In genomic region chr6:124661995-124662394, GRCm38 (mm10) we compare ENCODE assay signal across 8 mouse cellular contexts. TPM values are rescaled to one million over a fixed set of nuclear protein-coding genes. Genes with fewer than 3 reads are reported as not detected.
A peak's percentile ranks its signal among the peaks of the same experiment; 100 is the strongest.
DNase-seq lines count a peak whose midpoint lies in the region; ATAC-seq and TF ChIP-seq lines count a peak whose summit lies in the region.

No protein-coding gene starts in this region.

- intact Hi-C loops in heart, postnatal 10 days (cut with DNase I): loop anchor here (2.0 to 5.0 kb wide), 4 partner anchors 31 to 95 kb away; partner anchors contain the start of genes Atn1, Gm45234 and Grcc10

- peak overlapping the region; percentile 87 for H3K4me2 ChIP-seq in heart, embryonic 13.5 days
- H3K4me2 ChIP-seq in forebrain, postnatal 0 days (ENCODE audit: low read depth): peak overlapping the region; percentile 64

- WGBS in heart, embryonic 13.5 days: 31% methylated on average over 6 of the region's 6 CpGs
- 19% methylated on average over 6 of the region's 6 CpGs for WGBS in forebrain, postnatal 0 days
- 28% methylated on average over 5 of the region's 6 CpGs for WGBS in macrophage (ENCODE audit: missing documents)

- TF ChIP-seq EP300 in ES-Bruce4 (IDR thresholded peaks at IDR 0.05; ENCODE audit: insufficient read depth, low read depth, low read length): no peak

- H3K4me3 ChIP-seq in heart, embryonic 13.5 days: peak overlapping the region; percentile 82
- H3K4me3 ChIP-seq in ES-Bruce4 (ENCODE audit: low read depth, low read length) (peak overlapping the region; percentile 75), macrophage (ENCODE audit: inconsistent target) (peak overlapping the region; percentile 47)
- peak overlapping the region; percentile 48 for H3K4me3 ChIP-seq in forebrain, postnatal 0 days (ENCODE audit: low read depth, low read length)

- H3K9ac ChIP-seq in heart, embryonic 13.5 days: peak overlapping the region; percentile 81
- peak overlapping the region; percentile 46 for H3K9ac ChIP-seq in ES-Bruce4 (ENCODE audit: low read depth, poor library complexity, severe bottlenecking)
- H3K9ac ChIP-seq in forebrain, postnatal 0 days: peak overlapping the region; percentile 47

- H3K36me3 ChIP-seq in heart, embryonic 13.5 days: peaks cover 5% of the 10 kb centered on the region
- H3K36me3 ChIP-seq in ES-Bruce4 (ENCODE audit: control insufficient read depth, insufficient read depth, low read length, poor library complexity, severe bottlenecking): no peaks in the 10 kb centered on the region
- H3K36me3 ChIP-seq in forebrain, postnatal 0 days (ENCODE audit: insufficient read depth): no peaks in the 10 kb centered on the region
- H3K36me3 ChIP-seq in macrophage (ENCODE audit: inconsistent target): no peaks in the 10 kb centered on the region

- H3K9me3 ChIP-seq in heart, embryonic 13.5 days: no peaks in the 10 kb centered on the region
- no peaks in the 10 kb centered on the region for H3K9me3 ChIP-seq in ES-Bruce4 (replicated peaks; ENCODE audit: control insufficient read depth, insufficient read depth, low read length, poor library complexity, severe bottlenecking)
- H3K9me3 ChIP-seq in forebrain, postnatal 0 days (ENCODE audit: low read length): no peaks in the 10 kb centered on the region

- no peak for TF ChIP-seq CTCF in ES-Bruce4 (IDR thresholded peaks at IDR 0.05; ENCODE audit: low read depth, low read length)
- TF ChIP-seq CTCF in forebrain, postnatal 0 days (IDR thresholded peaks at IDR 0.05; ENCODE audit: low read depth): no peak

- peaks cover 12% of the 10 kb centered on the region for H3K4me1 ChIP-seq in heart, embryonic 13.5 days
- no peaks in the 10 kb centered on the region for H3K4me1 ChIP-seq in ES-Bruce4 (ENCODE audit: control insufficient read depth, insufficient read depth, low read length)
- H3K4me1 ChIP-seq in forebrain, postnatal 0 days (ENCODE audit: insufficient read depth): 0 out of 2 replicates have a peak, but pooled peaks cover 4% of the 10 kb centered on the region

- ATAC-seq in heart, embryonic 13.5 days (ENCODE audit: extremely low read depth, insufficient number of reproducible peaks, low FRiP score, low TSS enrichment): no peak
- ATAC-seq in forebrain, postnatal 0 days: no peak

- H3K27me3 ChIP-seq in heart, embryonic 13.5 days (replicated peaks): no peaks in the 10 kb centered on the region
- H3K27me3 ChIP-seq in ES-Bruce4 (ENCODE audit: control insufficient read depth, insufficient read depth, low read length, poor library complexity, severe bottlenecking): no peaks in the 10 kb centered on the region
- H3K27me3 ChIP-seq in forebrain, postnatal 0 days (ENCODE audit: insufficient read depth, low read length): no peaks in the 10 kb centered on the region

- TF ChIP-seq POLR2A in ES-Bruce4 (IDR thresholded peaks at IDR 0.05; ENCODE audit: insufficient read depth, low read length): no peak

- no peak for DNase-seq in heart, postnatal 10 days
- no peak for DNase-seq in forebrain, postnatal 0 days
- no peak for DNase-seq in retina, postnatal 1 day
- no peak for DNase-seq in cerebellum, adult 11-12 months
- no peak for DNase-seq in spleen, postnatal 36 days (ENCODE audit: low spot score in 2 of 2)

- H3K27ac ChIP-seq in heart, embryonic 13.5 days (replicated peaks): peak overlapping the region; percentile 86
- peak overlapping the region; percentile 53 for H3K27ac ChIP-seq in ES-Bruce4 (ENCODE audit: insufficient read depth, low read length)
- peak overlapping the region; percentile 62 for H3K27ac ChIP-seq in forebrain, postnatal 0 days (ENCODE audit: low read depth, low read length)
- peak overlapping the region; percentile 91 for H3K27ac ChIP-seq in macrophage

- peaks cover 37% of the 10 kb centered on the region for H3K79me2 ChIP-seq in macrophage (ENCODE audit: inconsistent target)

RNA-seq across cellular contexts. Expression of gene Lpcat3, which starts 0.8 kb away (rescaled TPM):
- polyA plus RNA-seq in heart, embryonic 13.5 days (2015; fragmentation: Nextera tagmentation; extraction: Ambion mirVana): 44.1 and 47.4 TPM in 2 replicates
- 10 to 100 TPM; 56.5 to 68.8 TPM for total RNA-seq in heart, postnatal 10 days (2021)
- polyA plus RNA-seq in ES-Bruce4 (2011; ENCODE audit: insufficient read depth, insufficient read length, low read depth, missing spikeins): 69.3 and 73.8 TPM in 2 replicates
- total RNA-seq in forebrain, postnatal 0 days (2014; rRNA removed): 27.6 and 35.6 TPM in 2 replicates
- polyA plus RNA-seq in forebrain, postnatal 0 days (2015; fragmentation: Nextera tagmentation; extraction: Ambion mirVana): 34.3 and 41.3 TPM in 2 replicates
- 10 to 100 TPM in 24 of 26 experiments, 1 to 10 TPM in 2; 7.3 to 49.7 (median 38.8) TPM for total RNA-seq in macrophage (2018; cell fraction: chromatin; rRNA removed)
- total RNA-seq in macrophage (2018; cell fraction: cytosol; rRNA removed): 10 to 100 TPM; 32.8 to 58.9 (median 44.1) TPM
- 10 to 100 TPM; 23.3 to 80.9 (median 51.6) TPM for total RNA-seq in macrophage (2018; cell fraction: nucleus; rRNA removed)
- polyA plus RNA-seq in macrophage (2018): 42.1 to 61.4 TPM (median 45.7 TPM) in 3 replicates

RNA-seq across cellular contexts. Expression of gene C1s2, which starts 26.1 kb away (rescaled TPM):
- not detected in 2 replicates for polyA plus RNA-seq in heart, embryonic 13.5 days (2015; fragmentation: Nextera tagmentation; extraction: Ambion mirVana)
- total RNA-seq in heart, postnatal 10 days (2021): under 1 TPM; 0.26 to 0.45 TPM
- polyA plus RNA-seq in ES-Bruce4 (2011; ENCODE audit: insufficient read depth, insufficient read length, low read depth, missing spikeins) (0.49 TPM in 1 of 2 replicates, not detected in the other), macrophage (2018) (not detected in 3 replicates)
- 0.15 and 0.19 TPM in 2 replicates for total RNA-seq in forebrain, postnatal 0 days (2014; rRNA removed)
- 0.17 and 0.18 TPM in 2 replicates for polyA plus RNA-seq in forebrain, postnatal 0 days (2015; fragmentation: Nextera tagmentation; extraction: Ambion mirVana)
- under 1 TPM in 13 of 26 experiments, not detected in 13; 0.26 to 0.75 (median 0.34) TPM for total RNA-seq in macrophage (2018; cell fraction: chromatin; rRNA removed)
- total RNA-seq in macrophage (2018; cell fraction: cytosol; rRNA removed): under 1 TPM in 6 of 26 experiments, not detected in 20; 0.04 to 0.11 (median 0.07) TPM
- 1 to 10 TPM in 1 of 26 experiments, under 1 TPM in 10, not detected in 15; 0.17 to 1.2 (median 0.24) TPM for total RNA-seq in macrophage (2018; cell fraction: nucleus; rRNA removed)

RNA-seq across cellular contexts. Expression of gene Emg1, which starts 50.0 kb away (rescaled TPM):
- 113 and 130 TPM in 2 replicates for polyA plus RNA-seq in heart, embryonic 13.5 days (2015; fragmentation: Nextera tagmentation; extraction: Ambion mirVana)
- total RNA-seq in heart, postnatal 10 days (2021): 10 to 100 TPM; 64.2 to 66.4 TPM
- polyA plus RNA-seq in ES-Bruce4 (2011; ENCODE audit: insufficient read depth, insufficient read length, low read depth, missing spikeins) (118 TPM in 2 replicates), macrophage (2018) (27.4 to 82.6 TPM (median 54.2 TPM) in 3 replicates)
- 105 TPM in 2 replicates for total RNA-seq in forebrain, postnatal 0 days (2014; rRNA removed)
- 96.2 and 116 TPM in 2 replicates for polyA plus RNA-seq in forebrain, postnatal 0 days (2015; fragmentation: Nextera tagmentation; extraction: Ambion mirVana)
- 10 to 100 TPM; 11.1 to 60.8 (median 35.7) TPM for total RNA-seq in macrophage (2018; cell fraction: chromatin; rRNA removed)
- 10 to 100 TPM; 30.5 to 51.4 (median 41.6) TPM for total RNA-seq in macrophage (2018; cell fraction: cytosol; rRNA removed)
- 10 to 100 TPM; 15.4 to 73.7 (median 34.2) TPM for total RNA-seq in macrophage (2018; cell fraction: nucleus; rRNA removed)

RNA-seq across cellular contexts. Expression of gene Phb2, which starts 50.1 kb away (rescaled TPM):
- 293 and 326 TPM in 2 replicates for polyA plus RNA-seq in heart, embryonic 13.5 days (2015; fragmentation: Nextera tagmentation; extraction: Ambion mirVana)
- total RNA-seq in heart, postnatal 10 days (2021): 100 to 1,000 TPM; 394 to 399 TPM
- polyA plus RNA-seq in ES-Bruce4 (2011; ENCODE audit: insufficient read depth, insufficient read length, low read depth, missing spikeins): 329 and 331 TPM in 2 replicates
- 200 and 215 TPM in 2 replicates for total RNA-seq in forebrain, postnatal 0 days (2014; rRNA removed)
- polyA plus RNA-seq in forebrain, postnatal 0 days (2015; fragmentation: Nextera tagmentation; extraction: Ambion mirVana): 271 TPM in 2 replicates
- 100 to 1,000 TPM in 1 of 26 experiments, 10 to 100 TPM in 25; 11.3 to 119 (median 57.5) TPM for total RNA-seq in macrophage (2018; cell fraction: chromatin; rRNA removed)
- 100 to 1,000 TPM in 18 of 26 experiments, 10 to 100 TPM in 8; 83.7 to 131 (median 112) TPM for total RNA-seq in macrophage (2018; cell fraction: cytosol; rRNA removed)
- 100 to 1,000 TPM in 1 of 26 experiments, 10 to 100 TPM in 25; 24.0 to 112 (median 50.6) TPM for total RNA-seq in macrophage (2018; cell fraction: nucleus; rRNA removed)
- polyA plus RNA-seq in macrophage (2018): 84.2 to 177 TPM (median 93.5 TPM) in 3 replicates
